Mouse (Mus musculus) megakaryocyte, embryonic 14.5 days (primary cell): Measurements from ENCODE around the gene Bcorl1.

Experiments used
- FLI1 ChIP-seq: IDR thresholded peaks from 2 replicates; pipeline ENCODE4 v1.6.1; 2012; ENCODE audit warnings: low read length, inconsistent platforms, mixed read lengths
- GATA1 ChIP-seq: IDR thresholded peaks from 3 replicates; pipeline ENCODE4 v1.6.1; 2012; ENCODE audit warnings: mixed read lengths, low read length, inconsistent platforms, borderline replicate concordance

DNA sequence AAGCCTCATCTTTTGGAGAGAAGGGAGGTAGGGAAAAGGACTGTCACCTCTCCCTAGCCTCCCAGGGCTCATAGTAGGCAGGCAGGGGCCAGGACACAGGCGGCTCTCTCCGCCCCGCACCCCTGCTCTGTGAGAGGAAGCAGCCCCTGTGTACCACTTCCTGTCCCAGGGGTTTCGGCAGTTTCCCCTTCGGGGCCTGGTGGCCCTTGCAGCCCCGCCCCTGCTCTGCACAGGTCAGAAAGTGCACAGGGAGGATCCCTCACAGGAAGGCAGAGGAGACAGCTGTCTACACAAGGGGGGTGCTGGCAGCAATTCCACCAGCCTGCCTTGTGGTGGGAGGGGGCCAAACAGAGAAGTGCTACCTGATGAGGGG lies 92.4 kb downstream of the Bcorl1 start:
- TF ChIP-seq GATA1 = no peak
- no peak for TF ChIP-seq FLI1
